Mouse (Mus musculus) intestine, postnatal 0 days (tissue): Measurements from ENCODE around the gene 1110032F04Rik. TPM values are rescaled to one million over a fixed set of nuclear protein-coding genes. Genes with fewer than 3 reads are reported as not detected.
"Not testable (repeated sequence)": the region's sequence is repeated elsewhere in the genome, so short reads cannot be mapped to it uniquely, and the experiment has no call there.

Source experiments
- ATAC-seq: fragments of 200-750 bp; cut with Nextera tagmentation; 2 replicates; pipeline ENCODE4 v1.8.0; 2017; ENCODE audit warnings: mild to moderate bottlenecking, moderate TSS enrichment, moderate library complexity
- H3K27ac ChIP-seq: fragments of 300-500 bp; sonication (generic); 2 replicates; pipeline ENCODE4 v1.5.1; 2014; ENCODE audit warnings: mild to moderate bottlenecking, low read depth, low read length, moderate library complexity
- H3K27me3 ChIP-seq: fragments of 300-500 bp; sonication (generic); replicated peaks from 2 replicates; pipeline ENCODE4 v1.6.1; 2014; ENCODE audit warnings: low read length, mixed read lengths; ENCODE audit not compliant: control insufficient read depth, insufficient read depth
- H3K36me3 ChIP-seq: fragments of 300-500 bp; sonication (generic); 2 replicates; pipeline ENCODE4 v1.6.1; 2014; ENCODE audit warnings: mild to moderate bottlenecking, moderate library complexity; ENCODE audit not compliant: control insufficient read depth, insufficient read depth
- H3K4me1 ChIP-seq: fragments of 300-500 bp; sonication (generic); replicated peaks from 2 replicates; pipeline ENCODE4 v1.6.1; 2014; ENCODE audit warnings: antibody characterized with exemption, low read length, mixed read lengths; ENCODE audit not compliant: control insufficient read depth, insufficient read depth
- H3K4me2 ChIP-seq: fragments of 300-500 bp; sonication (generic); replicated peaks from 2 replicates; pipeline ENCODE4 v1.6.1; 2014; ENCODE audit warnings: low read depth, mild to moderate bottlenecking, moderate library complexity
- H3K4me3 ChIP-seq: fragments of 300-500 bp; sonication (generic); 2 replicates; pipeline ENCODE4 v1.5.1; 2014; ENCODE audit warnings: low read depth, low read length
- H3K9ac ChIP-seq: fragments of 300-500 bp; sonication (generic); 2 replicates; pipeline ENCODE4 v1.6.1; 2014; ENCODE audit warnings: mild to moderate bottlenecking, low read depth, low read length
- H3K9me3 ChIP-seq: fragments of 300-500 bp; sonication (generic); 2 replicates; pipeline ENCODE4 v1.6.1; 2016; ENCODE audit warnings: mixed run types; ENCODE audit not compliant: control insufficient read depth
- CTCF ChIP-seq: sonication (generic); IDR thresholded peaks from 2 replicates; pipeline ENCODE4 v1.5.1; 2016; ENCODE audit warnings: low read depth, mild to moderate bottlenecking, control low read depth, antibody characterized with exemption, moderate library complexity
- WGBS: fragments of 180-500 bp; shearing (Covaris S2); extraction: QIAGEN DNeasy Blood & Tissue Kit; methylation state at CpG from one replicate; pipeline ENCODE4 v1.1.7; 2014; 5-methylcytosine and 5-hydroxymethylcytosine counted together
- polyA plus RNA-seq: library from polyadenylated mRNA; unstranded; fragments of >200 nt; fragmentation: Nextera tagmentation; extraction: Ambion mirVana; gene quantifications from 2 replicates; pipeline ENCODE4 v1.2.1, GENCODE M21; 2015

1110032F04Rik gene
- polyA plus RNA-seq, 1 experiment from 2014 or later: 0.52 TPM

- Histone ChIP-seq H3K4me2 (peak overlapping the region; percentile 100), H3K27me3 (peaks cover 28% of the 10 kb centered on the region), H3K36me3 (no peaks in the 10 kb centered on the region), H3K4me1 (no peaks in the 10 kb centered on the region), H3K4me3 (peak overlapping the region; percentile 58), H3K27ac (no peak overlapping the region), H3K9me3 (no peaks in the 10 kb centered on the region), H3K9ac (0 out of 2 replicates have a peak overlapping the region, but pooled peaks have one; percentile 11)
- peak; percentile 63; the same call in 1 of the 2 replicates for ATAC-seq
- peak; percentile 61 for TF ChIP-seq CTCF
- under 1% methylated on average over 78 of the region's 96 CpGs for WGBS
These were observed 543 bp downstream of the 1110032F04Rik start for GRCm38 (mm10) chr3:68869691-68870567.

GRCm38 (mm10) chr3:68870568-68870950 lies 1.2 kb downstream of the 1110032F04Rik start:
- peak overlapping the region; percentile 100 for H3K4me2 ChIP-seq
- H3K36me3 ChIP-seq: no peaks in the 10 kb centered on the region
- no peak for TF ChIP-seq CTCF
- no peaks in the 10 kb centered on the region for H3K9me3 ChIP-seq
- H3K9ac ChIP-seq: no peak overlapping the region
- ATAC-seq: 0 out of 2 replicates have a peak, but pooled peaks have one; percentile 20
- H3K27ac ChIP-seq: no peak overlapping the region
- WGBS: 9% methylated on average over 15 of the region's 15 CpGs
- H3K4me3 ChIP-seq: peak overlapping the region; percentile 58
- H3K4me1 ChIP-seq: no peaks in the 10 kb centered on the region
- H3K27me3 ChIP-seq: peaks cover 28% of the 10 kb centered on the region

GRCm38 (mm10) chr3:68874079-68874478 lies 4.7 kb downstream of the 1110032F04Rik start:
- H3K9ac ChIP-seq: no peak overlapping the region
- WGBS: 96% methylated on average over 2 of the region's 2 CpGs
- no peak overlapping the region for H3K4me3 ChIP-seq
- H3K9me3 ChIP-seq: no peaks in the 10 kb centered on the region
- no peak overlapping the region for H3K27ac ChIP-seq
- no peak for ATAC-seq
- H3K4me2 ChIP-seq: no peak overlapping the region
- H3K36me3 ChIP-seq: no peaks in the 10 kb centered on the region
- peaks cover 18% of the 10 kb centered on the region for H3K27me3 ChIP-seq
- no peaks in the 10 kb centered on the region for H3K4me1 ChIP-seq
- TF ChIP-seq CTCF: no peak

- Histone ChIP-seq H3K9me3 (no peaks in the 10 kb centered on the region), H3K27me3 (no peaks in the 10 kb centered on the region), H3K9ac (no peak overlapping the region), H3K27ac (no peak overlapping the region), H3K4me1 (no peaks in the 10 kb centered on the region), H3K36me3 (no peaks in the 10 kb centered on the region), H3K4me3 (no peak overlapping the region), H3K4me2 (no peak overlapping the region)
- no peak for ATAC-seq
- no peak for TF ChIP-seq CTCF
- 93% methylated on average over 5 of the region's 5 CpGs for WGBS
These were observed 17.5 kb downstream of the 1110032F04Rik start for GRCm38 (mm10) chr3:68886845-68887244.

GRCm38 (mm10) chr3:68895426-68895825 lies 26.0 kb downstream of the 1110032F04Rik start:
- Histone ChIP-seq H3K4me1 (no peaks in the 10 kb centered on the region), H3K9me3 (no peaks in the 10 kb centered on the region), H3K36me3 (no peaks in the 10 kb centered on the region), H3K4me3 (no peak overlapping the region), H3K9ac (no peak overlapping the region), H3K4me2 (no peak overlapping the region), H3K27ac (no peak overlapping the region), H3K27me3 (no peaks in the 10 kb centered on the region)
- WGBS: 26% methylated on average over 4 of the region's 4 CpGs
- ATAC-seq: no peak
- no peak for TF ChIP-seq CTCF

- Histone ChIP-seq H3K9ac (no peak overlapping the region), H3K4me1 (no peaks in the 10 kb centered on the region), H3K36me3 (no peaks in the 10 kb centered on the region), H3K27me3 (no peaks in the 10 kb centered on the region), H3K27ac (no peak overlapping the region), H3K9me3 (no peaks in the 10 kb centered on the region), H3K4me2 (no peak overlapping the region), H3K4me3 (no peak overlapping the region)
- ATAC-seq: no peak
- 94% methylated on average over 5 of the region's 5 CpGs for WGBS
- TF ChIP-seq CTCF: no peak
These were observed 27.8 kb downstream of the 1110032F04Rik start for GRCm38 (mm10) chr3:68897154-68897553.

- not testable (repeated sequence) for H3K4me3 ChIP-seq, H3K36me3 ChIP-seq, H3K4me1 ChIP-seq, H3K9me3 ChIP-seq, H3K4me2 ChIP-seq, ATAC-seq, H3K9ac ChIP-seq, H3K27me3 ChIP-seq, H3K27ac ChIP-seq
- 96% methylated on average over 20 of the region's 20 CpGs for WGBS
These were observed 33.2 kb downstream of the 1110032F04Rik start for GRCm38 (mm10) chr3:68902636-68903035.
